Mouse (Mus musculus) left cerebral cortex, postnatal 36 days (tissue): ENCODE data around the gene Dnah17. TPM values are rescaled to one million over a fixed set of nuclear protein-coding genes. Genes with fewer than 3 reads are reported as not detected.
A peak's percentile ranks its signal among the peaks of the same experiment; 100 is the strongest.

Experiments used
- DNase-seq, 2 experiments: peaks; one replicate each; pipeline ENCODE4 v3.0.0; 2021 to 2022; ENCODE audit warnings: low spot score in 2 of 2, mixed read lengths in 1 of 2
- intact Hi-C: fragments of 180-260 bp; cut with DNase I; formaldehyde crosslinking; loops from one replicate; pipeline ENCODE4 v1.15.1; 2025
- total RNA-seq, 2 experiments: library from RNA; stranded (reverse); gene quantifications; 2 replicates each; pipeline ENCODE4 v1.2.3; 2021

Dnah17 gene
- total RNA-seq, 2 experiments from 2014 or later: 0.02 to 0.09 TPM

GRCm38 (mm10) chr11:118004217-118004616 is 126.2 kb downstream of the Dnah17 start:
- intact Hi-C loops: no loop called here
- DNase-seq: no peak

- no peak for DNase-seq
- intact Hi-C loops: no loop called here
Measured at GRCm38 (mm10) chr11:118003718-118004117, 126.7 kb downstream of the Dnah17 start.

GRCm38 (mm10) chr11:118003176-118003575 is 127.3 kb downstream of the Dnah17 start:
- intact Hi-C loops: no loop called here
- no peak for DNase-seq

- intact Hi-C loops: no loop called here
Measured at GRCm38 (mm10) chr11:118000565-118001215, 129.7 kb downstream of the Dnah17 start.

GRCm38 (mm10) chr11:118000083-118000482 is 130.4 kb downstream of the Dnah17 start:
- intact Hi-C loops: no loop called here
- no peak for DNase-seq

More at GRCm38 (mm10) chr11:118000565-118001215, 129.7 kb downstream of the Dnah17 start:
- DNase-seq: no peak

- no peak for DNase-seq
- intact Hi-C loops: no loop called here
Measured at GRCm38 (mm10) chr11:117999260-117999934, 131.0 kb downstream of the Dnah17 start.

GRCm38 (mm10) chr11:117998356-117998755 is 132.1 kb downstream of the Dnah17 start:
- intact Hi-C loops: no loop called here
- DNase-seq: no peak

GRCm38 (mm10) chr11:117997085-117997484 is 133.3 kb downstream of the Dnah17 start:
- intact Hi-C loops: no loop called here
- DNase-seq: no peak

- no peak for DNase-seq
- intact Hi-C loops: no loop called here
Measured at GRCm38 (mm10) chr11:117996066-117996465, 134.4 kb downstream of the Dnah17 start.

- no peak for DNase-seq
Measured at GRCm38 (mm10) chr11:117995661-117996060, 134.8 kb downstream of the Dnah17 start.

GRCm38 (mm10) chr11:117995255-117995654 is 135.2 kb downstream of the Dnah17 start:
- intact Hi-C loops: no loop called here
- DNase-seq: no peak

More at GRCm38 (mm10) chr11:117995661-117996060, 134.8 kb downstream of the Dnah17 start:
- intact Hi-C loops: no loop called here

- intact Hi-C loops: no loop called here
- DNase-seq: peak; percentile 25 to 40
Measured at GRCm38 (mm10) chr11:117994250-117995057, 136.0 kb downstream of the Dnah17 start.

- intact Hi-C loops: no loop called here
- no peak for DNase-seq
Measured at GRCm38 (mm10) chr11:117993190-117994175, 137.0 kb downstream of the Dnah17 start.

- no peak for DNase-seq
- intact Hi-C loops: no loop called here
Measured at GRCm38 (mm10) chr11:117991502-117992470, 138.6 kb downstream of the Dnah17 start.

GRCm38 (mm10) chr11:117989926-117990325 is 140.5 kb downstream of the Dnah17 start:
- intact Hi-C loops: loop anchor here (5.0 kb wide), 1 partner anchor 118 kb away; the partner anchor contains the start of gene Tha1
- DNase-seq: no peak

- no peak for DNase-seq
- intact Hi-C loops: loop anchor here (5.0 kb wide), 1 partner anchor 117 kb away; the partner anchor contains the start of gene Tha1
Measured at GRCm38 (mm10) chr11:117989241-117989640, 141.2 kb downstream of the Dnah17 start.

- intact Hi-C loops: loop anchor here (5.0 kb wide), 1 partner anchor 116 kb away; the partner anchor contains the start of gene Tha1
Measured at GRCm38 (mm10) chr11:117987968-117988367, 142.5 kb downstream of the Dnah17 start.

GRCm38 (mm10) chr11:117987032-117987451 is 143.4 kb downstream of the Dnah17 start:
- DNase-seq: no peak
- intact Hi-C loops: loop anchor here (5.0 kb wide), 1 partner anchor 115 kb away; the partner anchor contains the start of gene Tha1

More at GRCm38 (mm10) chr11:117987968-117988367, 142.5 kb downstream of the Dnah17 start:
- DNase-seq: no peak
